Mouse (Mus musculus): ENCODE measurements around the gene Gm17617.

GRCm38 (mm10) chr13:55179591-55179990 lies 46.2 kb upstream of the Gm17617 start:
- no peak for TF ChIP-seq CTCF (IDR thresholded peaks at IDR 0.05; ENCODE audit: borderline replicate concordance, insufficient read depth, low read length)
- no peak for TF ChIP-seq POLR2A (IDR thresholded peaks at IDR 0.05; ENCODE audit: low read depth, low read length)
